Mouse (Mus musculus): ENCODE measurements at regions not wholly inside any gene's neighbourhood (a gene's known extent, or its start where the extent isn't known, plus 50 kb on each side); places are given as distances from the start of the nearest gene placed in this dataset.

GRCm38 (mm10) chr14:25236421-25236973 is 222.5 kb upstream of the Zmiz1 start:
- Histone ChIP-seq H3K4me1 (ENCODE audit: control insufficient read depth, insufficient read depth, low read length) (peaks cover 2% of the 10 kb centered on the region; the same call in 1 of the 2 replicates), H3K9ac (replicated peaks; ENCODE audit: low read depth, low read length) (no peak overlapping the region), H3K4me3 (ENCODE audit: low read depth, low read length) (no peak overlapping the region), H3K27me3 (ENCODE audit: control insufficient read depth, insufficient read depth, low read length) (no peaks in the 10 kb centered on the region), H3K9me3 (ENCODE audit: control insufficient read depth, low read depth, low read length) (no peaks in the 10 kb centered on the region), H3K36me3 (ENCODE audit: control insufficient read depth, insufficient read depth, low read length) (no peaks in the 10 kb centered on the region), H3K4me2 (replicated peaks; ENCODE audit: low read depth, low read length) (no peak overlapping the region), H3K27ac (ENCODE audit: low read length) (peak overlapping the region; percentile 33; the same call in 1 of the 2 replicates)
- no peak for ATAC-seq (ENCODE audit: insufficient number of reproducible peaks, insufficient read depth, low FRiP score, low read depth)
- WGBS, result 43% methylated on average over 13 of the region's 13 CpGs

DNA sequence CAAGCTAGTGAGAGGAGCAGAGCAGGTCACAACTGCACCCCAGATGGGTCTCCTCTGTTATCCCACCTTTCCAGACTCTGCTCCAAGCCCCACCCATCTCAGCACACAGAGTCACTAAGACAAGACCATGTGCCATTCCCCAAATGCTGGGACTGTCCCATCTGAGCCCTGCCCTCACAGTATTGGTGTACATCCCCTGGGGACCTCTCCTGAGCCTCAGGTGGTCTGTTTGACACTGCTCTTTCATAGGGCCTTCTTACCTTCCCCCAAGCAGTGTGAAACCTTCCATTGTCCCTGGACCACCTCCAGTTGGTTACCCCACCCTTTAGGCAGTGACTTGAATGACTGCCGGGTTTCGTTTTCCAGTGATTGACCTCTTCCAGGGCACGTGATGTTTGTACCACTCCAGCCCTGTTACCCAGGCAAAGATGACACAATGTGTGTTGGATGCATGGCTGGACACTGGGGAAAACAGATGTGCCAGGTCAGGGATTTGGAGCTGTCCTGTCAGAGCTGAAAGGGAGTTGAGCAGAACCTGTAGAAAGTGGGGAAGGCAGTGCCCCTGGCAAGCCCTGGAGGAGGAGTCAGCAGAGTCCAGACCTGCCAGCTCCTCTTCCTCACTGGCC is 219.5 kb upstream of the Zmiz1 start:
- no peaks in the 10 kb centered on the region for H3K36me3 ChIP-seq (ENCODE audit: control insufficient read depth, insufficient read depth, low read length)
- WGBS, result 59% methylated on average over 3 of the region's 3 CpGs
- H3K27me3 ChIP-seq (ENCODE audit: control insufficient read depth, insufficient read depth, low read length), result no peaks in the 10 kb centered on the region
- H3K4me1 ChIP-seq (ENCODE audit: control insufficient read depth, insufficient read depth, low read length), result peaks cover 13% of the 10 kb centered on the region
- ATAC-seq (ENCODE audit: insufficient number of reproducible peaks, insufficient read depth, low FRiP score, low read depth), result no peak
- H3K4me2 ChIP-seq (replicated peaks; ENCODE audit: low read depth, low read length), result no peak overlapping the region
- no peak overlapping the region for H3K4me3 ChIP-seq (ENCODE audit: low read depth, low read length)
- H3K9me3 ChIP-seq (ENCODE audit: control insufficient read depth, low read depth, low read length), result no peaks in the 10 kb centered on the region
- no peak overlapping the region for H3K27ac ChIP-seq (ENCODE audit: low read length)
- no peak overlapping the region for H3K9ac ChIP-seq (replicated peaks; ENCODE audit: low read depth, low read length)

DNA sequence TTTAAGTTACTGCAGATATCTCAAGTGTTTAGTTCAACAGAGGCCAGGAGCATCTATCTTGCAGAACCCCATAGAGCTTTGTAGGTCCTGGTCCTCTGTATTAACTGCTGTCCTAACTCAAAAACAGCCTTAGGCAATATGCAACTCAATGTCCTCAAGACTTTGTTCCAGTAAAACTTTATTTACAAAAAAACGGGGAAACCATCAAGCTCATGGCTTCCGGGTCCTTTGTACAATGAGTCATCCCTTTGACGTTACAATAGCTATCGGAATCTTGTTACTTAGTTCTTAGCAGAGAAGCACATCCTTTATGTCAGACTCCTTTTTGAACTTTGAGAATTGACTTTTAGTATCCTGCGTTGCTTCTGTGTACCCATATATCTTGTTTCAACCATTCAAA is 216.2 kb upstream of the Zmiz1 start:
- Histone ChIP-seq H3K36me3 (ENCODE audit: control insufficient read depth, insufficient read depth, low read length) (no peaks in the 10 kb centered on the region), H3K9ac (replicated peaks; ENCODE audit: low read depth, low read length) (no peak overlapping the region), H3K4me2 (replicated peaks; ENCODE audit: low read depth, low read length) (no peak overlapping the region), H3K27ac (ENCODE audit: low read length) (peak overlapping the region; percentile 29; the same call in 1 of the 2 replicates), H3K27me3 (ENCODE audit: control insufficient read depth, insufficient read depth, low read length) (no peaks in the 10 kb centered on the region), H3K9me3 (ENCODE audit: control insufficient read depth, low read depth, low read length) (no peaks in the 10 kb centered on the region), H3K4me1 (ENCODE audit: control insufficient read depth, insufficient read depth, low read length) (peaks cover 11% of the 10 kb centered on the region; the same call in 1 of the 2 replicates), H3K4me3 (ENCODE audit: low read depth, low read length) (no peak overlapping the region)
- 49% methylated on average over 5 of the region's 5 CpGs for WGBS
- no peak for ATAC-seq (ENCODE audit: insufficient number of reproducible peaks, insufficient read depth, low FRiP score, low read depth)

- H3K27ac ChIP-seq (ENCODE audit: low read length), result peak overlapping the region; percentile 29; the same call in 1 of the 2 replicates
- H3K4me1 ChIP-seq (ENCODE audit: control insufficient read depth, insufficient read depth, low read length), result peaks cover 11% of the 10 kb centered on the region; the same call in 1 of the 2 replicates
- 6% methylated on average over 4 of the region's 4 CpGs for WGBS
- H3K9me3 ChIP-seq (ENCODE audit: control insufficient read depth, low read depth, low read length), result no peaks in the 10 kb centered on the region
- ATAC-seq (ENCODE audit: insufficient number of reproducible peaks, insufficient read depth, low FRiP score, low read depth), result no peak
- H3K4me3 ChIP-seq (ENCODE audit: low read depth, low read length), result no peak overlapping the region
- no peak overlapping the region for H3K9ac ChIP-seq (replicated peaks; ENCODE audit: low read depth, low read length)
- no peaks in the 10 kb centered on the region for H3K36me3 ChIP-seq (ENCODE audit: control insufficient read depth, insufficient read depth, low read length)
- H3K27me3 ChIP-seq (ENCODE audit: control insufficient read depth, insufficient read depth, low read length), result no peaks in the 10 kb centered on the region
- no peak overlapping the region for H3K4me2 ChIP-seq (replicated peaks; ENCODE audit: low read depth, low read length)
Measured at GRCm38 (mm10) chr14:25243289-25243688, 215.7 kb upstream of the Zmiz1 start.

DNA sequence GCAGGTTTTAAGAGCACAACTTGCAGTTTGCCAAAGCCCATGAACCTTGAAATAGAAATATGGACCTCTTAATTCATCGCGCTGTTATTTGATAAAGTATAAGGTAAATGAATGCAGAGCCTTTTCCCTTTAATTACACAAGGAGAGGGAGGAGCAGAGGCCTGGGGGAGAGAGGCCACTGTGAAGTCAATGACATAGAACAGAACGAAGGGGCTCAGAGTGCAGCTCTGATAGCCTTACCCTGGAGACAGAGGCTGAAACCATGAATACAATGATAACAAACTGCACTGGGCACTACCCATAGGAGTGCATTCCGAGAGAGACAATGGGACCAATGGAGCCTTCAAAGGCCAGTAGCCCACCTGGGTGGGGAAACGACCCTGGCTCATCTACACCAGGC is 215.3 kb upstream of the Zmiz1 start:
- no peaks in the 10 kb centered on the region for H3K27me3 ChIP-seq (ENCODE audit: control insufficient read depth, insufficient read depth, low read length)
- no peak for ATAC-seq (ENCODE audit: insufficient number of reproducible peaks, insufficient read depth, low FRiP score, low read depth)
- H3K4me3 ChIP-seq (ENCODE audit: low read depth, low read length), result no peak overlapping the region
- no peaks in the 10 kb centered on the region for H3K36me3 ChIP-seq (ENCODE audit: control insufficient read depth, insufficient read depth, low read length)
- peak overlapping the region; percentile 13; the same call in 1 of the 2 replicates for H3K27ac ChIP-seq (ENCODE audit: low read length)
- whole genome bisulfite sequencing, result 39% methylated on average over 5 of the region's 5 CpGs
- H3K4me1 ChIP-seq (ENCODE audit: control insufficient read depth, insufficient read depth, low read length), result peaks cover 11% of the 10 kb centered on the region; the same call in 1 of the 2 replicates
- no peaks in the 10 kb centered on the region for H3K9me3 ChIP-seq (ENCODE audit: control insufficient read depth, low read depth, low read length)
- H3K4me2 ChIP-seq (replicated peaks; ENCODE audit: low read depth, low read length), result no peak overlapping the region
- H3K9ac ChIP-seq (replicated peaks; ENCODE audit: low read depth, low read length), result no peak overlapping the region

GRCm38 (mm10) chr14:25244841-25245240 is 214.1 kb upstream of the Zmiz1 start:
- no peaks in the 10 kb centered on the region for H3K36me3 ChIP-seq (ENCODE audit: control insufficient read depth, insufficient read depth, low read length)
- H3K9ac ChIP-seq (replicated peaks; ENCODE audit: low read depth, low read length), result no peak overlapping the region
- H3K4me2 ChIP-seq (replicated peaks; ENCODE audit: low read depth, low read length), result no peak overlapping the region
- no peaks in the 10 kb centered on the region for H3K27me3 ChIP-seq (ENCODE audit: control insufficient read depth, insufficient read depth, low read length)
- H3K9me3 ChIP-seq (ENCODE audit: control insufficient read depth, low read depth, low read length), result no peaks in the 10 kb centered on the region
- 93% methylated on average over 6 of the region's 6 CpGs for WGBS
- no peak for ATAC-seq (ENCODE audit: insufficient number of reproducible peaks, insufficient read depth, low FRiP score, low read depth)
- no peak overlapping the region for H3K4me3 ChIP-seq (ENCODE audit: low read depth, low read length)
- no peak overlapping the region for H3K27ac ChIP-seq (ENCODE audit: low read length)
- peaks cover 11% of the 10 kb centered on the region; the same call in 1 of the 2 replicates for H3K4me1 ChIP-seq (ENCODE audit: control insufficient read depth, insufficient read depth, low read length)

GRCm38 (mm10) chr14:25245691-25246090 is 213.3 kb upstream of the Zmiz1 start:
- Histone ChIP-seq H3K27ac (ENCODE audit: low read length) (no peak overlapping the region), H3K4me1 (ENCODE audit: control insufficient read depth, insufficient read depth, low read length) (peaks cover 11% of the 10 kb centered on the region; the same call in 1 of the 2 replicates), H3K4me2 (replicated peaks; ENCODE audit: low read depth, low read length) (no peak overlapping the region), H3K9me3 (ENCODE audit: control insufficient read depth, low read depth, low read length) (no peaks in the 10 kb centered on the region), H3K27me3 (ENCODE audit: control insufficient read depth, insufficient read depth, low read length) (no peaks in the 10 kb centered on the region), H3K4me3 (ENCODE audit: low read depth, low read length) (no peak overlapping the region), H3K36me3 (ENCODE audit: control insufficient read depth, insufficient read depth, low read length) (no peaks in the 10 kb centered on the region), H3K9ac (replicated peaks; ENCODE audit: low read depth, low read length) (no peak overlapping the region)
- no peak for ATAC-seq (ENCODE audit: insufficient number of reproducible peaks, insufficient read depth, low FRiP score, low read depth)
- 76% methylated on average over 4 of the region's 4 CpGs for WGBS

GRCm38 (mm10) chr14:25248941-25249340 is 210.0 kb upstream of the Zmiz1 start:
- Histone ChIP-seq H3K27ac (ENCODE audit: low read length) (no peak overlapping the region), H3K4me3 (ENCODE audit: low read depth, low read length) (no peak overlapping the region), H3K4me2 (replicated peaks; ENCODE audit: low read depth, low read length) (no peak overlapping the region), H3K36me3 (ENCODE audit: control insufficient read depth, insufficient read depth, low read length) (no peaks in the 10 kb centered on the region), H3K9ac (replicated peaks; ENCODE audit: low read depth, low read length) (no peak overlapping the region), H3K27me3 (ENCODE audit: control insufficient read depth, insufficient read depth, low read length) (no peaks in the 10 kb centered on the region), H3K4me1 (ENCODE audit: control insufficient read depth, insufficient read depth, low read length) (peaks cover under 1% of the 10 kb centered on the region; the same call in 1 of the 2 replicates), H3K9me3 (ENCODE audit: control insufficient read depth, low read depth, low read length) (no peaks in the 10 kb centered on the region)
- WGBS, result 82% methylated on average over 3 of the region's 3 CpGs
- no peak for ATAC-seq (ENCODE audit: insufficient number of reproducible peaks, insufficient read depth, low FRiP score, low read depth)
